Mouse (Mus musculus) A20 (cell line): ENCODE measurements around the gene Ptpru.

Experiments
- DNase-seq: peaks from one replicate; pipeline ENCODE4 v3.0.0-alpha.2; 2011; ENCODE audit warnings: low read depth, low spot score

The Ptpru gene

GRCm38 (mm10) chr4:131837872-131838524, at the start of gene Ptpru:
Ptpru (minus strand) TSS chr4:131838288.
- peak; percentile 76 for DNase-seq

GRCm38 (mm10) chr4:131885376-131885775, 47.3 kb upstream of the Ptpru start:
- no peak for DNase-seq

GRCm38 (mm10) chr4:131883571-131883970, 45.5 kb upstream of the Ptpru start:
- no peak for DNase-seq

GRCm38 (mm10) chr4:131881306-131881705, 43.2 kb upstream of the Ptpru start:
- DNase-seq: no peak

DNA sequence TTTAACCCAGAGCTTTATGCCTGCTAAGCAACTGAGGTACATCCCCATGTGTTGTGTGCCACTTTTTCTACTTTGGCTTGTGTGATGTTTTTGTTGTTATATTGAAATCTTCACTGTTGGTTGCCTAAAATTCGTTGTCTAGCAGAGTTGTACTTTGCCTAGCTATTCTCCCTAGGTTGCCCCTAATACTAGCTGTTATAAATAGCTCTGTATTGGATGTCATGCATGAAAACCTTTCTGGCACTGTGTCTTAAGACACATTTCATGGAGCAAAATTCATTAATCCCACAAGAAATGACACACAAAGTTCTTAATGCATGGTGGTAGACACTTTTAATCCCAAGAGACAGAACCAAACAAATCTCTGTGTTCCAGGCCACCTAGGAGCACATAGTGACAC, 41.6 kb upstream of the Ptpru start:
- DNase-seq: no peak

- no peak for DNase-seq
These were observed 38.7 kb upstream of the Ptpru start for GRCm38 (mm10) chr4:131876836-131877235.

GRCm38 (mm10) chr4:131875242-131875641, 37.2 kb upstream of the Ptpru start:
- DNase-seq: peak; percentile 57

GRCm38 (mm10) chr4:131874567-131874966, 36.5 kb upstream of the Ptpru start:
- no peak for DNase-seq

DNA sequence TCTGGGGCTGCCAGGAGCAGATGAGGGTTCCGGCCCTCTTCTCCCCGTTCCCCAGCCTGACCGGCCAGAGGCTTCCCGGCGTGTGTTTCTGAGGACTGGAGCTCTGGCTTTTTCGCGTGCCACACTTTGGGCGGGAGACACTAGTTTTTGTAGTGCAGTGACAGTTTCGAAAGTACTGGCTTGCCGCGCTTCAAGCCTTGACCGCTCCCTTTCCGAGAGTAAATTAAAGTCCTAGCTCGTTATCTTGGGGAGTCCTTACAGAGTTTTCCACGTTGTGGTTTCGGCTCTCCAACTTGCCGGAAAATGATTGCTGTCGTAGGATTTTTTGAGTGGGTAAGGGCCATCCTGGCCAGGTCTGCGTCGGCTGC, 36.1 kb upstream of the Ptpru start:
- no peak for DNase-seq

DNA sequence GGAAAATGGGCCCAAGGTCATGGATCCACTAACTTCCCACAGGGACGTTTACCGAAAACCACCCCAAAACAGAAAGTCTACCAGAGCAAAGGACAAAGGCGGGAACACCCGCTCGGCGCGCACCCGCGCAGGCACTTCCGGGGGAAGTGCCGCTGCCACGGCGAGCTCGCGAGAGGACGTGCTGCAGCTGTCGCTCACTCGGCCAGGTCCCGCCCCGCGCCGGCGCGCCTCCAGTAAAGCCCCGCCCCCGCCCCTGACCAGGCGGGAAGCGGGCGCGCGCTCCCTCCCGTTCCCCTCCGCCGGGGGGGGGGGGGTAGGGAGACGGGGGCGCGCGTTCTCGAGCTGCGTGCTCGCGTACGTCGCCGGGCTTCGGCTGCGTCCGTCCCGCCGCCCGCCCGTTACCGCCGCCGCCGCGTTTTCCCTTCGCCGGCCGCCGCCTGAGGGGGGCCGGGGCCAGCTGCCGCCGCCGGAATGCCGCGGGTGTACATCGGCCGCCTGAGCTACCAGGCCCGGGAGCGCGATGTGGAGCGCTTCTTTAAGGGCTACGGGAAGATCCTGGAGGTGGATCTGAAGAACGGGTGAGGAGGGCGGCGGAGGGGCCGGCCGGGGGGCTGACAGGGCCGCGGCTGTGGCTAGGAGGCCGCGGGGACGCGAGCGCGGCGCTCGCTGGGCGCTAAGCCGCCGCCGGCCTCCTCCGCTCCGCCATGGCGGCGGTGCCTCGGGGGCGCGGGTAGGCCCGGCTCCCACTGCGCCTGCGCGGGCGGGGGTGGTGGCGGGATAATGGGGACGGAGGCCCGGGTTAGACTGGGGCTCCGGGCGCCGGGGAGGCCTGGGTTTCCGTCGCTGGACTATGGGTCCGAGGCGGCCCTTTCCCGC, 35.4 kb upstream of the Ptpru start, which contains the start of gene Srsf4:
Srsf4 (plus strand) TSS at position 325 of the 876 bp plus-strand sequence.
- peak; percentile 97 for DNase-seq

DNA sequence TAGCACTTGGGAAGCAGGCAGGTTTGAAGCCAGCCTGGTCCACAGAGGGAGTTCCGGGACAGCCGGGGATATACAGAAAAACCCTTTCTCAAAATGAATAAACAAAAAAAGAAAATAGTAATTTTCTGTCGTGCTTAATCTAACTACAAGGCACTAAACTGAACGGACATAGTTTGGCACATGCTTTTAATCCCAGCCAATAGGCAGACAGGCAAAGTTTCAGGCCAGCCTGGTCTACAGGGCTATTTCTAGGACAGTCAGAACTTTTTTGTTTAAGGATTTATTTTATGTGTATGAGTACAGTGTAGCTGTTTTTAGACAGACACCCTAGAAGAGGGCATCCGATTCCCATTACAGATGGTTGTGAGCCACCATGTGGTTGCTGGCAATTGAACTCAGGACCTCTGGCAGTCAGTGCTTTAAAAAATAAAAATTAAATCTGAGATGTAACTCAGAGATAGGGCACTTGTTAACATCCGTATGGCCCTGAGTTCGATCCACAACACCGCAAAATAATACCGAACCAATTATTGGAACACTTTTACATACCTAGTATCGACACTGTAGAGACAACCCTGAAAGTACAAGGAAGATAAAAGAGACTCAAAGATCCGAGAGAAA, 34.7 kb upstream of the Ptpru start:
- no peak for DNase-seq

- DNase-seq: peak; percentile 57
These were observed 23.3 kb upstream of the Ptpru start for GRCm38 (mm10) chr4:131861341-131861739.

- DNase-seq: peak; percentile 82
These were observed 22.6 kb upstream of the Ptpru start for GRCm38 (mm10) chr4:131860492-131861340.

DNA sequence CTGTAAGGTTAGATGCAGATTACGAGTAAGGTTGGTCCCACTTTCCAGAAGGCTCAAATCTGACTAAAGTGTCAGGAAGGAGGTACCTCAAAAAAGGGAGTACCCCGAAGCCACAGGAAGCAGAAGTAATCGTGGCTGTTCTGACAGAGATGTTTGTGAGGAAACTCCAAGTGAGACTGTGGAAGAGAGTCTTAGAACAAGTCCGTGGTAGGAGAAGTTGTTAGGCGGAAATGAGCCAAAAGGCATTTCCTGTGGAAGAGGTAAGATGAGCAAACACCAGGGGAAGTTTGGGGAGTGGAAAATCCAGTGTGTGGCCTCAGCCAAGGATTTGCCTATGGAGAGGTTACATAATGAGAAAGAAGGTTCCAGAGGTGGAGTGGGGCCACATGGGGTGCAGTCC, 16.9 kb upstream of the Ptpru start:
- DNase-seq: no peak

DNA sequence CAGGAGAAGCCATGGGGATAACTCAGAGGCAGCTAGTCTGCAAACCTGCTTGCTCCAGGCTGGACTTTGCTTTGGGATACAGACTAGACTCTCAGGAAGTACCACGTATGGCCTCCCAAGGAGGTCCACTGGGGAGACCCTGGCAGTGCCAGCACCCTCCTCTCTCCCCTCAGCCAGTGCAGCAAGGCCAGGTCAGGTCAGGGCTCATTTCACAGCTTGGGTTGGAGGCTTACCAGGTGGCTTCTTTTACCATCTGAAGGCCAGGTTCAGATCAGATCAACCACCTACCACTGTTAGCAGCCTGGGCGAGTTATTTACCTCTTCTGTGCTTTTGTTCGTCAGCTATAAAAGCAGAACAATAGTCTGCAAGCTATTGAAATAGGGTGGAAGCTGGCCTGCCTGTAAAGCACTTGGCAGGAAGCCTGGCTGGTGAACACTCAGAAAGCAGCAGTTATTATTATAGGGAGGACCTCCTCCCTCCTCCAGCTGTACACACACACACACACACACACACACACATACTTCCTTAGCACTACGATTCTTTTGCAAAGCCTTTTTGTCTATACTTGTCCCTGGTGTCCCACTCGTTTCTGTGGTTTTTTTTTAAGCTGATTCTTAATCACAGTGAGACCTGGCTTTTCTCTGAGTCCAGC, 12.0 kb upstream of the Ptpru start:
- DNase-seq: no peak

DNA sequence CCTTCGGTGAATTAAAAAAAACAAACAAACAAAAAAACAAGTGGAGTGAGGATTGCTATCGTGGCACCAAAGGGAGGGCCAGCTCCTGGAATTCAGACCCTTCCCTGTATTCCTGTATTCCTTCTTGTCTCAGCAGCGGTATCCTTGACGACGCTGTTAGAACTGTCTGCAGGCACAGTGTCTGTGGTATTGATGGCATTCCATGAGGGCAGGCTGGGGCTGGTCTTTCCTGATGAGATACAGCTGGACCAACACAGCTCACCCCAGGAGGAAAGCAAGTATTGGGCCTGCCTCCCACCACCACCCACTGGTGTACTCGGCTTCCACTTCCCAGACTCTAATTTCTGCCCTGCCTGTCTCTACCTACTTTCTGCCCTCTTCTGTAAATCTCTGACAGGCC, 10.0 kb upstream of the Ptpru start:
- DNase-seq: no peak

- DNase-seq: no peak
These were observed 8.1 kb upstream of the Ptpru start for GRCm38 (mm10) chr4:131845991-131846778.

GRCm38 (mm10) chr4:131843290-131843743, 5.2 kb upstream of the Ptpru start, which contains the start of gene Mecr:
Mecr (plus strand) TSS chr4:131843470.
- DNase-seq: peak; percentile 92

DNA sequence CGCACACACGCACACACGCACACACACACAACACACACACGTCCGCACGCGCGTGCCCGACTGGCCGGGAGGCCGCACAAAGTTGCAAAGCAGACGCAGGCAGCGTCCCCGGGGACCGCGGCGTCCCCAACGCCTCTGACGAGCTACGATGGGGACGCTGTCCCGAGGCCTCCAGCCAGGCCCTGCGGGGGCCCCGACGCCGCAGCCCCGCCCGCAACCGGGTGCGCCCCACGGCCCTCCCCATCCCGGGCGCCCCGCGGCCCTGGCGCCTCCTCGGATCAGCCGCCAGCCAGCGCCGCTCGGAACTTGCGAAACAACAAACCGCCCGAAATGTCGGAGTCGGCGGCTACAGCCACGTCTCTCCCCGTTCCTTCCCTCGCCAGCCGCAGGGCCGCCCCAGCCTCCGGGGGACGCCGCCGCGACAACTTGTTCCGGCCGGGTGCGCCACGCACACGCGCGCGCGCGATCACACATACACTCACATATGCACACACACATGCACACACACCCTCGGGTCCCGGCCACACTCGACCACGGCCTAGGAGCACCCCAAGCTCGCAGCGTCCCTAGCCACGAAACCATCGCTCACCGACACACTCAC, 1.1 kb downstream of the Ptpru start:
- no peak for DNase-seq
